Comparison of ENCODE assay signal across 22 mouse cellular contexts in the genomic region with DNA sequence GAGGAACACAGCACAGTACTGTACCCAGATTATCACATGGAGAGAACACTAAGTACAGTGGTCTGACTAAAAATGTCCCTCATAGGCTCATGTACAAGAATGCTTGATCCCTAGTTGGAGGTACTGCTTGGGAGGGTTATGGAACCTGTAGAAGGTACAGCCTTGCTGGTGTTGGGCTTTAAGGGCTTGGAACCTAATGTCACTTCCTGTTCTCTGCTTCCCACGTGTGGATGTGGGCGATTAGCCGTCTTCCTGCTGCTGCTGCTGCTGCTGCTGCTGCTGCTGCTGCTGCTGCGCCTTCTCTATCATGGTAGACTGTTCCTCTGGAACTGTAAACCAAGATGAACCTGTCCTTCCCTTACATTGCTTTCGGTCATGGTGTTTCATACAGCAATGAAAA. TPM values are rescaled to one million over a fixed set of nuclear protein-coding genes. Genes with fewer than 3 reads are reported as not detected.
"Had no signal": no experiment of that assay in that cellular context is flagged by ENCODE, and none has a peak within 500 bp of the region (broad histone marks: within the 10 kb centered on the region; RNA-seq: fewer than 3 reads in every experiment).

No protein-coding gene starts in this region.

- H3K4me1 ChIP-seq: limb, embryonic 15.5 days; liver, embryonic 13.5 days; midbrain, embryonic 13.5 days; neural tube, embryonic 15.5 days had no signal

- H3K27ac ChIP-seq: layer of hippocampus, adult 2 months; limb, embryonic 15.5 days; liver, embryonic 13.5 days; midbrain, embryonic 13.5 days; neural tube, embryonic 15.5 days had no signal

- H3K9ac ChIP-seq: limb, embryonic 15.5 days; liver, embryonic 13.5 days; liver, postnatal 0 days; midbrain, embryonic 13.5 days; neural tube, embryonic 15.5 days had no signal

- ATAC-seq: intestine, postnatal 0 days; liver, postnatal 0 days; midbrain, embryonic 13.5 days had no signal

- H3K4me2 ChIP-seq: limb, embryonic 15.5 days; liver, embryonic 13.5 days; midbrain, embryonic 13.5 days; neural tube, embryonic 15.5 days had no signal

- H3K4me3 ChIP-seq: layer of hippocampus, adult 2 months; limb, embryonic 15.5 days; liver, embryonic 13.5 days; midbrain, embryonic 13.5 days; myocyte; neural tube, embryonic 15.5 days had no signal

- H3K36me3 ChIP-seq: limb, embryonic 15.5 days; liver, embryonic 13.5 days; midbrain, embryonic 13.5 days; neural tube, embryonic 15.5 days had no signal

- DNase-seq: kidney, adult 8-10 months; kidney, postnatal 4 days; left cerebral cortex, postnatal 4 days; liver, embryonic 13.5 days; liver, postnatal 0 days; lung, postnatal 4 days; thymus, adult 18-20 months; thymus, postnatal 14 days had no signal

- H3K27me3 ChIP-seq: limb, embryonic 15.5 days; liver, embryonic 13.5 days; midbrain, embryonic 13.5 days; neural tube, embryonic 15.5 days had no signal

- H3K9me3 ChIP-seq: limb, embryonic 15.5 days; liver, embryonic 13.5 days; midbrain, embryonic 13.5 days; neural tube, embryonic 15.5 days had no signal

RNA-seq across cellular contexts. Expression of gene Fcrl6, which starts 21.2 kb away (rescaled TPM):
- total RNA-seq: layer of hippocampus, adult 2 months; left cerebral cortex, adult 18-20 months; left cerebral cortex, postnatal 10 days; left cerebral cortex, postnatal 4 days; megakaryocyte-erythroid progenitor cell, adult 5-6 weeks had no signal
- polyA plus RNA-seq: intestine, postnatal 0 days; kidney, embryonic 16.5 days; liver, embryonic 13.5 days; lung, embryonic 16.5 days; midbrain, embryonic 13.5 days; myocyte; stomach, embryonic 14.5 days had no signal

RNA-seq across cellular contexts. Expression of gene Slamf8, which starts 33.2 kb away (rescaled TPM):
- total RNA-seq: layer of hippocampus, adult 2 months; layer of hippocampus, postnatal 10 days; left cerebral cortex, adult 18-20 months; left cerebral cortex, postnatal 10 days; left cerebral cortex, postnatal 4 days; megakaryocyte-erythroid progenitor cell, adult 5-6 weeks had no signal
- polyA plus RNA-seq: lung, embryonic 16.5 days; midbrain, embryonic 13.5 days; myocyte; neural tube, embryonic 11.5 days; neural tube, embryonic 15.5 days; stomach, embryonic 14.5 days had no signal
